Mouse (Mus musculus) MEL (cell line): ENCODE measurements around the gene Chd9. TPM values are rescaled to one million over a fixed set of nuclear protein-coding genes. Genes with fewer than 3 reads are reported as not detected.

ENCODE experiments used
- DNase-seq: peaks from one replicate; pipeline ENCODE4 v3.0.0; 2011; ENCODE audit warnings: low read depth, low spot score
- H3K27ac ChIP-seq: 2 replicates; pipeline ENCODE4 v1.5.1; 2012; ENCODE audit warnings: low read depth, mild to moderate bottlenecking, control low read depth, low read length, moderate library complexity; ENCODE audit not compliant: control insufficient read depth
- H3K27me3 ChIP-seq, 2 experiments: fragments of 150-350 bp in 1 of 2; sonication (generic) in 1 of 2; 2 replicates each; pipeline ENCODE4 v1.6.1; 2012; ENCODE audit warnings: low read length in 2 of 2, mild to moderate bottlenecking in 2 of 2, improper control_type of control experiment in 1 of 2, moderate library complexity in 1 of 2; ENCODE audit not compliant: insufficient read depth in 2 of 2, control insufficient read depth in 1 of 2
- H3K36me3 ChIP-seq, 2 experiments: 2 replicates each; pipeline ENCODE4 v1.6.1; 2012 to 2014; ENCODE audit warnings: low read length in 2 of 2, improper control_type of control experiment in 1 of 2, inconsistent platforms in 1 of 2, mild to moderate bottlenecking in 1 of 2; ENCODE audit not compliant: insufficient read depth in 2 of 2, control insufficient read depth in 1 of 2
- H3K4me1 ChIP-seq, 2 experiments: fragments of 150-350 bp in 1 of 2; sonication (generic) in 1 of 2; 2 replicates each; pipeline ENCODE4 v1.6.1; 2012; ENCODE audit warnings: low read length in 2 of 2, improper control_type of control experiment in 1 of 2, mild to moderate bottlenecking in 1 of 2; ENCODE audit not compliant: insufficient read depth in 2 of 2, control insufficient read depth in 1 of 2
- H3K4me3 ChIP-seq, 2 experiments: fragments of 150-350 bp in 1 of 2; sonication (generic) in 1 of 2; 2 replicates each; pipeline ENCODE4 v1.5.1; 2012; ENCODE audit warnings: low read depth in 2 of 2, low read length in 2 of 2, mild to moderate bottlenecking in 2 of 2, moderate library complexity in 2 of 2, control low read depth in 1 of 2, improper control_type of control experiment in 1 of 2; ENCODE audit not compliant: control insufficient read depth in 1 of 2, insufficient read depth in 1 of 2
- H3K79me2 ChIP-seq: 2 replicates; pipeline ENCODE4 v1.6.1; 2012; ENCODE audit warnings: mild to moderate bottlenecking, low read length, moderate library complexity; ENCODE audit not compliant: control insufficient read depth, poor library complexity, insufficient read depth
- H3K9ac ChIP-seq: 2 replicates; pipeline ENCODE4 v1.6.1; 2012; ENCODE audit warnings: low read depth, mild to moderate bottlenecking, control low read depth, low read length, moderate library complexity; ENCODE audit not compliant: control insufficient read depth, poor library complexity, severe bottlenecking
- H3K9me3 ChIP-seq: fragments of 150-350 bp; sonication (generic); replicated peaks from 2 replicates; pipeline ENCODE4 v1.6.1; 2012; ENCODE audit warnings: mild to moderate bottlenecking, low read length, improper control_type of control experiment, moderate library complexity; ENCODE audit not compliant: insufficient read depth
- CHD2 ChIP-seq: IDR thresholded peaks from 2 replicates; pipeline ENCODE4 v1.6.1; 2011; ENCODE audit warnings: low read length, improper control_type of control experiment
- GABPA ChIP-seq: IDR thresholded peaks from 2 replicates; pipeline ENCODE4 v1.6.1; 2012; ENCODE audit warnings: low read depth, mild to moderate bottlenecking, inconsistent platforms, low read length, improper control_type of control experiment, moderate library complexity
- JUND ChIP-seq: IDR thresholded peaks from 2 replicates; pipeline ENCODE4 v1.6.1; 2011; ENCODE audit warnings: low read depth, mild to moderate bottlenecking, improper control_type of control experiment, low read length
- MAFK ChIP-seq: IDR thresholded peaks from 2 replicates; pipeline ENCODE4 v1.6.1; 2011; ENCODE audit warnings: low read depth, mild to moderate bottlenecking, low read length, improper control_type of control experiment, borderline replicate concordance
- MAX ChIP-seq: IDR thresholded peaks from 2 replicates; pipeline ENCODE4 v1.6.1; 2011; ENCODE audit warnings: low read length, improper control_type of control experiment
- MAZ ChIP-seq: IDR thresholded peaks from 2 replicates; pipeline ENCODE4 v1.6.1; 2012; ENCODE audit warnings: low read depth, mild to moderate bottlenecking, inconsistent platforms, low read length, improper control_type of control experiment
- MEF2A ChIP-seq: IDR thresholded peaks from 2 replicates; pipeline ENCODE4 v1.6.1; 2014; ENCODE audit warnings: low read depth, mild to moderate bottlenecking, inconsistent platforms, low read length, improper control_type of control experiment; ENCODE audit not compliant: poor library complexity, insufficient replicate concordance, severe bottlenecking; ENCODE audit errors: extremely low read depth
- MXI1 ChIP-seq: IDR thresholded peaks from 2 replicates; pipeline ENCODE4 v1.6.1; 2011; ENCODE audit warnings: mild to moderate bottlenecking, low read depth, low read length, improper control_type of control experiment
- NELFE ChIP-seq: IDR thresholded peaks from 2 replicates; pipeline ENCODE4 v1.6.1; 2011; ENCODE audit warnings: low read depth, low read length, improper control_type of control experiment
- RAD21 ChIP-seq: IDR thresholded peaks from 2 replicates; pipeline ENCODE4 v1.6.1; 2011; ENCODE audit warnings: mild to moderate bottlenecking, low read depth, low read length, improper control_type of control experiment
- RCOR1 ChIP-seq: IDR thresholded peaks from 2 replicates; pipeline ENCODE4 v1.6.1; 2012; ENCODE audit warnings: low read depth, mild to moderate bottlenecking, inconsistent platforms, low read length, improper control_type of control experiment
- SIN3A ChIP-seq: IDR thresholded peaks from 2 replicates; pipeline ENCODE4 v1.6.1; 2012; ENCODE audit warnings: low read length, improper control_type of control experiment, inconsistent platforms
- TCF12 ChIP-seq: IDR thresholded peaks from 2 replicates; pipeline ENCODE4 v1.6.1; 2014; ENCODE audit warnings: low read depth, mild to moderate bottlenecking, inconsistent platforms, low read length, improper control_type of control experiment, moderate library complexity
- USF1 ChIP-seq: IDR thresholded peaks from 2 replicates; pipeline ENCODE4 v1.6.1; 2014; ENCODE audit warnings: low read depth, mild to moderate bottlenecking, inconsistent platforms, low read length, improper control_type of control experiment, moderate library complexity
- ZNF384 ChIP-seq: IDR thresholded peaks from 2 replicates; pipeline ENCODE4 v1.6.1; 2012; ENCODE audit warnings: low read depth, mild to moderate bottlenecking, inconsistent platforms, low read length, improper control_type of control experiment
- polyA plus RNA-seq, 2 experiments: library from polyadenylated mRNA; stranded (reverse) in 1 of 2; unstranded in 1 of 2; fragments of >175 nt in 1 of 2; fragments of >200 nt in 1 of 2; gene quantifications; 2 replicates each; pipeline versions ENCODE4 v1.2.1 to v1.2.4; 2012; ENCODE audit warnings: low replicate concordance in 2 of 2, low read depth in 1 of 2; ENCODE audit not compliant: insufficient read length in 2 of 2, insufficient read depth in 1 of 2, missing spikeins in 1 of 2
- total RNA-seq: library from RNA; depleted of rRNA; stranded (reverse); fragments of 300-350 nt; gene quantifications from 2 replicates; pipeline ENCODE4 v1.2.3, GENCODE M21; 2012

Gene Chd9
- total and polyA plus RNA-seq, 3 experiments, result 5.9 to 87.4 (median 40.3) TPM

GRCm38 (mm10) chr8:90837440-90837839, 9.3 kb downstream of the Chd9 start:
- no peaks in the 10 kb centered on the region for H3K27me3 ChIP-seq
- H3K9ac ChIP-seq, result no peak overlapping the region
- no peaks in the 10 kb centered on the region for H3K4me1 ChIP-seq
- H3K4me3 ChIP-seq, result no peak overlapping the region
- H3K79me2 ChIP-seq, result no peaks in the 10 kb centered on the region
- TF ChIP-seq USF1 (no peak), RCOR1 (no peak), ZNF384 (no peak), NELFE (no peak), GABPA (no peak), MAZ (no peak), TCF12 (no peak), MAFK (no peak), JUND (no peak)
- no peaks in the 10 kb centered on the region for H3K36me3 ChIP-seq
- H3K9me3 ChIP-seq, result no peaks in the 10 kb centered on the region
- DNase-seq, result no peak
- H3K27ac ChIP-seq, result no peak overlapping the region

- no peaks in the 10 kb centered on the region for H3K27me3 ChIP-seq
- H3K9me3 ChIP-seq, result no peaks in the 10 kb centered on the region
- no peaks in the 10 kb centered on the region for H3K36me3 ChIP-seq
- no peak overlapping the region for H3K27ac ChIP-seq
- no peak for DNase-seq
- H3K9ac ChIP-seq, result no peak overlapping the region
- no peaks in the 10 kb centered on the region for H3K4me1 ChIP-seq
- no peak overlapping the region for H3K4me3 ChIP-seq
- TF ChIP-seq MAX (no peak), RAD21 (no peak), TCF12 (no peak)
- no peaks in the 10 kb centered on the region for H3K79me2 ChIP-seq
These were observed 11.9 kb downstream of the Chd9 start for GRCm38 (mm10) chr8:90839725-90840714.

- no peak overlapping the region for H3K4me3 ChIP-seq
- no peak for DNase-seq
- no peaks in the 10 kb centered on the region for H3K36me3 ChIP-seq
- H3K9ac ChIP-seq, result no peak overlapping the region
- H3K27ac ChIP-seq, result no peak overlapping the region
- no peak for TF ChIP-seq SIN3A
- no peak for TF ChIP-seq MXI1
- TF ChIP-seq CHD2, result no peak
- TF ChIP-seq MEF2A, result no peak
- no peaks in the 10 kb centered on the region for H3K79me2 ChIP-seq
- no peaks in the 10 kb centered on the region for H3K9me3 ChIP-seq
- H3K27me3 ChIP-seq, result no peaks in the 10 kb centered on the region
- no peaks in the 10 kb centered on the region for H3K4me1 ChIP-seq
These were observed 13.2 kb downstream of the Chd9 start for GRCm38 (mm10) chr8:90841321-90841720.
